Mouse (Mus musculus) midbrain, postnatal 0 days (tissue): ENCODE results near the gene Oscp1. TPM values are rescaled to one million over a fixed set of nuclear protein-coding genes. Genes with fewer than 3 reads are reported as not detected.
"Not testable (repeated sequence)": the region's sequence is repeated elsewhere in the genome, so short reads cannot be mapped to it uniquely, and the experiment has no call there.

ENCODE experiments used
- ATAC-seq: fragments of 200-750 bp; cut with Nextera tagmentation; 2 replicates; pipeline ENCODE4 v1.8.0; 2017; ENCODE audit warnings: moderate number of reproducible peaks, mild to moderate bottlenecking, moderate TSS enrichment, moderate library complexity; ENCODE audit not compliant: low FRiP score
- DNase-seq: peaks from one replicate; pipeline ENCODE4 v3.0.0-alpha.2; 2015; ENCODE audit warnings: low spot score
- H3K27ac ChIP-seq: fragments of 300-500 bp; sonication (generic); 2 replicates; pipeline ENCODE4 v1.5.1; 2014; ENCODE audit warnings: low read depth, mild to moderate bottlenecking, low read length, mixed read lengths
- H3K27me3 ChIP-seq: fragments of 300-500 bp; sonication (generic); 2 replicates; pipeline ENCODE4 v1.6.1; 2014; ENCODE audit warnings: low read length, control low read depth, mixed read lengths; ENCODE audit not compliant: insufficient read depth
- H3K36me3 ChIP-seq: fragments of 300-500 bp; sonication (generic); 2 replicates; pipeline ENCODE4 v1.6.1; 2014; ENCODE audit warnings: low read length, control low read depth, mixed read lengths; ENCODE audit not compliant: insufficient read depth
- H3K4me1 ChIP-seq: fragments of 300-500 bp; sonication (generic); 2 replicates; pipeline ENCODE4 v1.6.1; 2014; ENCODE audit warnings: mild to moderate bottlenecking, control low read depth, antibody characterized with exemption, low read length, mixed read lengths; ENCODE audit not compliant: insufficient read depth
- H3K4me2 ChIP-seq: fragments of 300-500 bp; sonication (generic); 2 replicates; pipeline ENCODE4 v1.6.1; 2014; ENCODE audit warnings: low read depth, mild to moderate bottlenecking, low read length, mixed read lengths; ENCODE audit not compliant: poor library complexity, severe bottlenecking
- H3K4me3 ChIP-seq: fragments of 300-500 bp; sonication (generic); 2 replicates; pipeline ENCODE4 v1.5.1; 2014; ENCODE audit warnings: low read depth, mild to moderate bottlenecking, low read length, moderate library complexity
- H3K9ac ChIP-seq: fragments of 300-500 bp; sonication (generic); replicated peaks from 2 replicates; pipeline ENCODE4 v1.6.1; 2014; ENCODE audit warnings: mild to moderate bottlenecking, low read length, moderate library complexity, mixed read lengths; ENCODE audit not compliant: poor library complexity, severe bottlenecking
- H3K9me3 ChIP-seq: fragments of 300-500 bp; sonication (generic); 2 replicates; pipeline ENCODE4 v1.6.1; 2016; ENCODE audit warnings: low read length, control low read depth
- CTCF ChIP-seq: IDR thresholded peaks from 2 replicates; pipeline ENCODE4 v1.5.1; 2016; ENCODE audit warnings: antibody characterized with exemption, mild to moderate bottlenecking
- WGBS: fragments of 180-500 bp; shearing (Covaris S2); extraction: QIAGEN DNeasy Blood & Tissue Kit; methylation state at CpG from one replicate; pipeline ENCODE4 v1.1.7; 2014; 5-methylcytosine and 5-hydroxymethylcytosine counted together
- polyA plus RNA-seq: library from polyadenylated mRNA; unstranded; fragments of >200 nt; fragmentation: Nextera tagmentation; extraction: Ambion mirVana; gene quantifications from 2 replicates; pipeline ENCODE4 v1.2.1, GENCODE M21; 2015
- total RNA-seq: library from RNA; depleted of rRNA; stranded (reverse); fragments of >200 nt; gene quantifications from 2 replicates; pipeline ENCODE4 v1.2.3, GENCODE M21; 2014

Oscp1 gene
- total and polyA plus RNA-seq, 2 experiments from 2014 or later = 34.3 to 47.7 TPM

DNA sequence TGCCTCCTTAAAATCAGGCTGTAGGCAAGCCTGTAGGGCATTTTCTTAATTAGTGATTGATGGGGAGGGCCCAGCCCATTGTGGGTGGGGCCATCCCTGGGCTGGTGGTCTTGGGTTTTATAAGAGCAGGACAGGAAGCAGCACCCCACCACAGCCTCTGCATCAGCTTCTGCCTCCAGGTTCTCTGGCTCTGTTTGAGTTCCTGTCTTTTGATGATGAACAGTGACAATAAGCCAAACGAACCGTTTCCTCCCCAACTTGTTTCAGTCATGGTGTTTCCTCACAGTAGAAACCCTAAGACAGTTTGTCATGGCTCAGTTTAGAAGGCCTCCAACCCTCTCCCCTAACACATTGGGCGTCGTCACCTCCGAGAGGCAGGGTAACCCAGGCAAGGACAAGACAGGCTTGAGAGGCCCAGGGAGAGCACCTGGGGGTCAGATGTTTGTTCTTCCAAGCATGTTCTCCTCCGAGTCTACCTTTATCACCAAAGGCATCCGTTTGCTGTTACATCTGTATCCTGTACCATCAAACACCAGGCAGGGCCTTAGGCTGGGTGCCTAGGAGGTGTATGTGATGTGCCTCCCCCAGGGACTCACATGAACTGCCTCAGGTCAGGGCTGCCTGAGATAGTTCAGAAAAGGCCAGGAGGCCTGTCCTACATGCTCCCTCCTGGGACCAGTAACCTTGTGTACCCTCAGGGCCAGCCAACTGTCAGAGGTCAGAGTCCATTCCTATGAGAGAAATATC is 31.9 kb downstream of the Oscp1 start:
- Histone ChIP-seq H3K9ac (no peak overlapping the region), H3K27ac (no peak overlapping the region), H3K36me3 (peaks cover 14% of the 10 kb centered on the region), H3K4me3 (no peak overlapping the region), H3K9me3 (no peaks in the 10 kb centered on the region), H3K4me2 (no peak overlapping the region), H3K4me1 (no peaks in the 10 kb centered on the region), H3K27me3 (no peaks in the 10 kb centered on the region)
- TF ChIP-seq CTCF = no peak
- DNase-seq = no peak
- 83% methylated on average over 7 of the region's 7 CpGs for WGBS
- no peak for ATAC-seq

DNA sequence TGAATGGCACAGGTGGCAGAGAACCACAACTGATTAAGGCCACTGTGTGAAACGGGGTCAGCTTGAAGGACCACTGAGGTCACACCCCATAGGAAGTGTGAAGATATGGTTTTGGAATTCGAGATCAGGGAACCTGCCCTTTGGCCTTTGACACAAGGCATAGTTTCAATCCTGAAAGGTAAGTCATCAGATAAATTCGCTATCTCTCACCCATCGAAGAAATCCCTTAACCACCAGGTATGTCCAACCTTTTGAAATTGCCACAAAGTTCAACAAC is 32.4 kb downstream of the Oscp1 start:
- no peaks in the 10 kb centered on the region for H3K9me3 ChIP-seq
- no peak overlapping the region for H3K27ac ChIP-seq
- H3K4me2 ChIP-seq = no peak overlapping the region
- no peaks in the 10 kb centered on the region for H3K27me3 ChIP-seq
- DNase-seq (no peak), ATAC-seq (no peak)
- TF ChIP-seq CTCF = no peak
- no peak overlapping the region for H3K4me3 ChIP-seq
- 78% methylated on average over 4 of the region's 4 CpGs for WGBS
- H3K9ac ChIP-seq = no peak overlapping the region
- H3K36me3 ChIP-seq = peaks cover 14% of the 10 kb centered on the region
- no peaks in the 10 kb centered on the region for H3K4me1 ChIP-seq

DNA sequence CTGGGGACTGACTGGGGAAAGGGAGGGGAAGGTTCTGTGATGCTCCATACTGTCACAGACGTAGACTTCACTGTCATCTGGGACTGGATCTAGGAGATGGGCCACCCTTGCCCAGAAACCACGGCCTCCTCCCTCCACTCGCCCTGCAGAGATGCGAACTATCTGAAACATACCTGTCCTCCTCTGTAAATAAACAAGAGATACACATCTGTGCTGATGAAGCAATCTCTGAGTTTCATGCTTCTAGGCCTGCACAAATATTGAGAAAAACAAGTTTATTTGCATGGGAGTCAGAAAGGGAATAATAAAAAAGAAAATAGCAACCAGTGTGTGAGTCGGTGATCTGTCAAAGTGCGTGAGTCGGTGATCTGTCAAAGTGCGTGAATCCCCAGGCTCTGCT is 33.5 kb downstream of the Oscp1 start:
- DNase-seq = no peak
- no peaks in the 10 kb centered on the region for H3K4me1 ChIP-seq
- no peak overlapping the region for H3K4me3 ChIP-seq
- H3K9ac ChIP-seq = peak overlapping the region; percentile 30; the same call in 1 of the 2 replicates
- H3K4me2 ChIP-seq = no peak overlapping the region
- no peak for TF ChIP-seq CTCF
- no peaks in the 10 kb centered on the region for H3K27me3 ChIP-seq
- peaks cover 14% of the 10 kb centered on the region for H3K36me3 ChIP-seq
- no peaks in the 10 kb centered on the region for H3K9me3 ChIP-seq
- no peak for ATAC-seq
- no peak overlapping the region for H3K27ac ChIP-seq
- 82% methylated on average over 8 of the region's 8 CpGs for WGBS

DNA sequence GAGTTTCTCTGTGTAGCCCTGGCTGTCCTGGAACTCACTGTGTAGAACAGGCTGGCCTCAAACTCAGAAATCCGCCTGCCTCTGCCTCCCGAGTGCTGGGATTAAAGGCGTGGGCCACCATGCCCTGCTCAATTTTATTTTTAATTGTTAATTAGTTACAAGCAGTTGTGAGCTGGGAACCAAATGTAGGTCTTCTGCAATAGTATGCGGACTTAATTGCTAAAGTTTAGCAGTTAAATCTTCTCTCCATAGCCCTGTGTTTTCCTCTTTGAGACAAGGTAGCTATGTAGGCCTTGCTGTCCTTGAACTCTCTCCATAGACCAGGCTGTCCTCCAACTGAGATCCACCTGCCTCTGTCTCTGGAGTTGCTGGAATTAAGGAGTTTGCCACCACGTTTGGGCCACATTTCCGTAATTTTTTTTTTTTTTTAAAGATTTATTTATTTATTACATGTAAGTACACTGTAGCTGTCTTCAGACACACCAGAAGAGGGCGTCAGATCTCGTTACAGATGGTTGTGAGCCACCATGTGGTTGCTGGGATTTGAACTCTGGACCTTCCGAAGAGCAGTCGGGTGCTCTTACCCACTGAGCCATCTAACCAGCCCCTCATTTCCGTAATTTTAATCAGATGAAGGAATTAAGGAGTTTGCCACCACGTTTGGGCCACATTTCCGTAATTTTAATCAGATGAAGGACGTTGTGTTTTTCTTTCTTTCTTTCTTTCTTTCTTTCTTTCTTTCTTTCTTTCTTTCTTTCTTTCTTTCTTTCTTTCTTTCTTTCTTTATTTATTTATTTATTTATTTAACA is 37.5 kb downstream of the Oscp1 start:
- H3K4me3 ChIP-seq = not testable (repeated sequence)

DNA sequence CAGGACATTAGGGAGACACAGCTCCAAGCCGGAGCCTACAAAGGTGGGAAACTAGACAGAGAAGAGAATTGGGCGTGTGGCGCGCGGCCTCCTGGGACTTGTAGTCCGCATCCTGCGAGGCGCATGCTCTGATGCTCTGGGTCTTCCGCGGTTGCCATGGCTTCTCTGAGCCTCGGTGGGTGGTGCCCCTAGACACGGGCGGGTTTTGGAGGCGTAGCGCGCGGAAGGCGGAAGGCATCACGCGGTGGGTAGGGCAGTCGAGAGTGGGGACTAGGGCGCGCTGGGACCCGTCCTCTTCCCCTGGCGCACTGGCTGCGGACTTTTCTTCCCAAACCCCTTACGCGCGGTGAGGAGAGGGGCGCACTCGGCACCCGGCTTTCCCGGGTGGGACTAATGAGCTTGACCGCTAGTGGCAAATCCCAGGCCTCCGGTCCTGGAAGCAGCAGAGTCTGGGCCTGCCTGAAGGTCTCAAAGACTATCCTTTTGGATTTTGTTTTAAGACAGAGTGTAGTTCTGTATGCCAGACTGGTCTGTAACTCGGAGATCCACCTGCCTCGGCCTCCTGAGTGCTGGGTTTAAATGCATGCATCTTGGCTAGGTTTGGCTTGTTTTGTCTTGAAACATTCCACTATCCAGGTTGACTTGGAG is 38.2 kb downstream of the Oscp1 start, which contains the start of gene Lsm10:
TSS of gene Lsm10 (plus strand) at position 160 of the 648 bp plus-strand sequence.
- H3K9ac ChIP-seq = peak within 1 kb of the TSS; percentile 65
- H3K4me3 ChIP-seq = peak within 1 kb of the TSS; percentile 58
- peak; percentile 94 for ATAC-seq
- peak; percentile 98 for DNase-seq
- peak within 1 kb of the TSS; percentile 76 for H3K27ac ChIP-seq
- H3K36me3 ChIP-seq = no peaks in the 10 kb centered on the region
- no peaks in the 10 kb centered on the region for H3K27me3 ChIP-seq
- H3K9me3 ChIP-seq = no peaks in the 10 kb centered on the region
- no peaks in the 10 kb centered on the region for H3K4me1 ChIP-seq
- no peak for TF ChIP-seq CTCF
- WGBS = 3% methylated on average over 37 of the region's 37 CpGs
- peak within 1 kb of the TSS; percentile 57 for H3K4me2 ChIP-seq

More for the DNA sequence above, 37.5 kb downstream of the Oscp1 start:
- H3K9me3 ChIP-seq, H3K27ac ChIP-seq, DNase-seq, H3K9ac ChIP-seq, H3K4me1 ChIP-seq, H3K36me3 ChIP-seq, H3K27me3 ChIP-seq: not testable (repeated sequence)
- peak; percentile 25; the same call in 1 of the 2 replicates for ATAC-seq
- 58% methylated on average over 14 of the region's 14 CpGs for WGBS
- H3K4me2 ChIP-seq = peak overlapping the region; percentile 57; the same call in 1 of the 2 replicates
